ENCODE assay signal across 8 mouse cellular contexts in genomic region chr4:149587596-149588168, GRCm38 (mm10). TPM values are rescaled to one million over a fixed set of nuclear protein-coding genes. Genes with fewer than 3 reads are reported as not detected.
DNase-seq lines count a peak whose midpoint lies in the region; ATAC-seq and TF ChIP-seq lines count a peak whose summit lies in the region.

No protein-coding gene starts in this region.

- no peak overlapping the region for H3K27ac ChIP-seq in thymus, adult 2 months (ENCODE audit: control insufficient read depth, insufficient read depth, low read length)
- H3K27ac ChIP-seq in limb, embryonic 12.5 days, result no peak overlapping the region

- peaks cover 5% of the 10 kb centered on the region; the same call in 1 of the 2 replicates for H3K9me3 ChIP-seq in limb, embryonic 12.5 days

- peak; percentile 69 to 78 for DNase-seq in frontal cortex, postnatal 36 days (ENCODE audit: low spot score in 2 of 2)
- no peak for DNase-seq in frontal cortex, postnatal 14 days (ENCODE audit: low spot score in 2 of 2)
- no peak for DNase-seq in thymus, adult 2 months
- no peak for DNase-seq in thymus, postnatal 0 days (ENCODE audit: low spot score)
- peak; percentile 72 to 76 for DNase-seq in right cerebral cortex, adult 2 months (ENCODE audit: low spot score in 2 of 2)
- DNase-seq in spleen, postnatal 4 days (ENCODE audit: low spot score in 2 of 2), result no peak
- no peak for DNase-seq in kidney, postnatal 25 days

- H3K4me3 ChIP-seq in thymus, adult 2 months (ENCODE audit: control insufficient read depth, insufficient read depth, low read length), result peak overlapping the region; percentile 47; the same call in 1 of the 2 replicates
- peak overlapping the region; percentile 89 for H3K4me3 ChIP-seq in limb, embryonic 12.5 days (replicated peaks)

- 0 out of 2 replicates have a peak, but pooled peaks have one; percentile 2 for ATAC-seq in limb, embryonic 12.5 days (ENCODE audit: insufficient number of reproducible peaks, insufficient read depth, low FRiP score, low TSS enrichment, low read depth)

- H3K9ac ChIP-seq in limb, embryonic 12.5 days (replicated peaks), result peak overlapping the region; percentile 94

- H3K4me1 ChIP-seq in thymus, adult 2 months (replicated peaks; ENCODE audit: control insufficient read depth, insufficient read depth, low read length), result peaks cover 11% of the 10 kb centered on the region
- H3K4me1 ChIP-seq in limb, embryonic 12.5 days (replicated peaks), result peaks cover 14% of the 10 kb centered on the region

- WGBS in thymus, adult 2 months, result 38% methylated on average over 24 of the region's 24 CpGs
- WGBS in limb, embryonic 12.5 days, result 3% methylated on average over 24 of the region's 24 CpGs

- H3K27me3 ChIP-seq in thymus, adult 2 months (ENCODE audit: control insufficient read depth, insufficient read depth, low read length), result peaks cover 17% of the 10 kb centered on the region
- peaks cover 57% of the 10 kb centered on the region for H3K27me3 ChIP-seq in limb, embryonic 12.5 days

- H3K36me3 ChIP-seq in thymus, adult 2 months (ENCODE audit: control insufficient read depth, insufficient read depth, low read length), result no peaks in the 10 kb centered on the region
- H3K36me3 ChIP-seq in limb, embryonic 12.5 days, result no peaks in the 10 kb centered on the region

- no peak for TF ChIP-seq CTCF in thymus, adult 2 months (IDR thresholded peaks at IDR 0.05; ENCODE audit: borderline replicate concordance, control insufficient read depth, extremely low read depth, insufficient read depth, low read length, poor library complexity)

- no peak for TF ChIP-seq POLR2A in thymus, adult 2 months (IDR thresholded peaks at IDR 0.05; ENCODE audit: control insufficient read depth, extremely low read depth, insufficient read depth, low read length, poor library complexity)

- H3K4me2 ChIP-seq in limb, embryonic 12.5 days, result peak overlapping the region; percentile 95

RNA-seq across cellular contexts. Expression of gene Clstn1, which starts 1.4 kb away (rescaled TPM):
- 21.6 and 24.5 TPM in 2 replicates for polyA plus RNA-seq in thymus, adult 2 months (2012; rRNA removed)
- polyA plus RNA-seq in thymus, postnatal 0 days (2015; fragmentation: Nextera tagmentation; extraction: Ambion mirVana), result 20.4 and 21.1 TPM in 2 replicates
- polyA plus RNA-seq in limb, embryonic 12.5 days (2016; fragmentation: Nextera tagmentation; extraction: Ambion mirVana), result 64.3 and 65.3 TPM in 2 replicates

Comparison
In these comparisons a context has a peak if more than half of its experiments do, and no peak if none do; other contexts are left out.
1. DNase-seq: peak in frontal cortex, postnatal 36 days (2 of 2) and right cerebral cortex, adult 2 months (2 of 2); none in frontal cortex, postnatal 14 days (0 of 2), thymus, adult 2 months (single experiment), thymus, postnatal 0 days (single experiment), spleen, postnatal 4 days (0 of 2) and kidney, postnatal 25 days (0 of 2).